Mouse (Mus musculus) liver, adult (tissue): ENCODE data around the gene Prss12.

Source experiments
- GATA4 ChIP-seq: IDR thresholded peaks from 2 replicates; pipeline ENCODE4 v1.6.1; 2014; ENCODE audit warnings: mild to moderate bottlenecking, low read length; ENCODE audit not compliant: insufficient replicate concordance

Prss12 gene

DNA sequence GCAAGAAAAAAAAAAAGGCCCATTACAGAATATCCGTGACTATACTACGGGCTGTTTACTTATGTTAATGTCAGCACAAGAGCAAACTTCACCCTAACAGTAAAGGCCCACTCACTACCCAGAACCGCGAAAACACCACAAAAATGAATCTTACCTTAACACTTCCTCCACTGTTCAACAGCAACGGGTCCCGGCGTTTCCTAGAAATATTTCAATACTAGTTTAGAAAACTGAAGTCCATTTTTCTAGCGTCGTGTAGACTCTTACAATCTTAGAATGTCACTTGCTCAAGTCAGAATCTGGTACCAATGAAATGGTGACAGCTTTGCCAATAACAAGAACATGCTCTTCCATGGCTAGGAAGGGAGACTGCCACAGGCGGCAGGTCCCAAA is 60.9 kb downstream of the Prss12 start:
- no peak for TF ChIP-seq GATA4

DNA sequence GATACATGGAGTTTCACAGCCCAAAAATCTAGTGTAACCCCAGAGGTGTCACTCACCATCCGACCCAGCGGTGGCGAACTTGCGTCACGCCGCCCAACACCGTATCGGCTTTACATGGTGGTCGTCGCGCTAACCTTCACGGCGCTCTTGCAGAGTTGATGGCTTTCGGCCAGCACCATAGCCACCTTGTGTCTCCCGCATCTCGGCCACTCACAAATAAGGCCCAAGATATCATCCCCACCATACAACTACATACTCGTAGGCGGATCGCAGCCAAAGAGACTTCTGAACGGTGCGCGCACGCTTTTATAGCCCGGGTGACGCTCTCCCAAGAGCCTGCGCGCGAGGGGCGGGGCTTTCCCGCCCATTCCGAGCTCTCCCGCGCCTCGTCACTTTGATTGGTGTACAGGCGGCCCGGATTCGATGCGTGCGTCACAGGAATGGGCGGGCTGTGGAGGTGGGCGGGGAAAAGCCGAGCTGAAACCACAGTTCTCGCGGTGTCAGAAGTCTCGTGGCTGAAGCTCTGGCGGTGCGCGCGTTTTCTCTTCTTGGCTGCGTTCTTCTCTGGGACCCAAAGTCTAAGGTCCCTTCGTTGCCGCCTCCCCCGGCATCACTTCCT is 61.5 kb downstream of the Prss12 start:
- TF ChIP-seq GATA4: peak; percentile 22; the same call in 1 of the 2 replicates

DNA sequence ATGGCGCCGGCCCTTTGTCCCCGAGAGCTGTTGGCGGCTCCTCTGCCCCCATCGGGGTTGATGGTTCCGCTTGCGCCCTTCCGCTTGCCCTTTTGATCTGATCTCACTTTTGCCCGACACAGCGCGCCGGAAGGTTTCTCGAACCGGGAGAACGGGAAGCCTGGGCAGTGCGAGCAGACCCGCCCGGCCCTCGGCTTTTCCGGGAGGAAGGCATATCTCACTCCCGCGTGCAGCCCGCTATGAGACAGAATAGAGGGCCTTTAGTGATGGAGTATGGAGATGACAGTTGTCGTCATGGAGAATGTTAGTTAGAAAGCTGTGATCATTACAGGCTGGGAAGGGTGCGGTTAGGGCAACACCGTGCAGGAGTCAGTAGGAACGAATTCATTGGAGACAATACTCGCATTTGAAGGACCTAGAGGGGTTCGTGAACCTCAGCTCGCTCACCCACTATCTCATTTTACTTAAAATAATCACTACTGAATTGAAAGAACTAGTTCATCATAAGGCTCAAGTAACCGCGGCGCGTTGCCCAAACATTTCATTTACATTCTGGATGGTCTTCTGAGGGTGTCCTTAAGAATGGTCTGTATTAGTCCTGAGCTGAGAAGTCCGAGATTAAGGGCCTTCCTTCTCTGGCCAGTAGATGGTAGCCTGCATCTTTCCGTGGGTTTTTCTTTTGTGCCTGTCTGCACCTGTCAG is 62.1 kb downstream of the Prss12 start:
- 0 out of 2 replicates have a peak, but pooled peaks have one; percentile 7 for TF ChIP-seq GATA4

DNA sequence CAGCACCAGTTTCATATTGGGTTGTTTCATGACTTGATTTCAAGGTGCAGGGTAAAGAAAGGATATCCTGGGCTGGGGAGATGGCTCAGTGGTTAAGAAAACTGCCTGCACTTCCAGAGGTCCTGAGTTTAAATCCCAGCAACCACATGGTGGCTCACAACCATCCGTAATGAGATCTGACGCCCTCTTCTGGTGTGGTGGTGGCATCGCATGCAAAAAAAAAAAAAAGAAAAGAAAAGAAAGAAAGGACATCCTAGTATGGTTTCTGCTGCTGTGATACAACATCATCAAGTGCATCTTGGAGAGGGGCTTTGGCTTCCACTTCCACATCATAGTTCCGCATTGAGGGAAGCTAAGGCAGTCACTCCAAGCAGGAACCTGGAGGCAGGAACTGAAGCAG is 65.1 kb downstream of the Prss12 start:
- no peak for TF ChIP-seq GATA4

DNA sequence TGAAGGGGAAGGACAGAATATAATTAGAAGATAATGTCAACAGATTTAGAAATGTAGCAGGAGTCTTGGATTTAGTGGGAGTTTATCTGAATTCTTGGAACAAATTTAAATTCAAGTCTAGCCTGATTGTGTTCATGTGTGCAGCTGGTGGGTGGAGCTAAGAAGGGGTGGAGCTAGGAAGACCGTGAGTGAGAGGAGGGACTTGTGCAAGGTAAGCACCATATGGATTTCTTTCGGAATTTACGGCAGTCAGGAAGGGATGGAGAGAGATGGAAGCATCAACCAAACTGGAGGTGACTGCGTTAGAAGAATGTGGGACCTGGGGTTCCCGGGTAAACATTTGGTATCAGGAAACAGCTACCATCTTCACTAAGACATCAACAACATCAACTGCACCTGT is 68.2 kb downstream of the Prss12 start:
- no peak for TF ChIP-seq GATA4

DNA sequence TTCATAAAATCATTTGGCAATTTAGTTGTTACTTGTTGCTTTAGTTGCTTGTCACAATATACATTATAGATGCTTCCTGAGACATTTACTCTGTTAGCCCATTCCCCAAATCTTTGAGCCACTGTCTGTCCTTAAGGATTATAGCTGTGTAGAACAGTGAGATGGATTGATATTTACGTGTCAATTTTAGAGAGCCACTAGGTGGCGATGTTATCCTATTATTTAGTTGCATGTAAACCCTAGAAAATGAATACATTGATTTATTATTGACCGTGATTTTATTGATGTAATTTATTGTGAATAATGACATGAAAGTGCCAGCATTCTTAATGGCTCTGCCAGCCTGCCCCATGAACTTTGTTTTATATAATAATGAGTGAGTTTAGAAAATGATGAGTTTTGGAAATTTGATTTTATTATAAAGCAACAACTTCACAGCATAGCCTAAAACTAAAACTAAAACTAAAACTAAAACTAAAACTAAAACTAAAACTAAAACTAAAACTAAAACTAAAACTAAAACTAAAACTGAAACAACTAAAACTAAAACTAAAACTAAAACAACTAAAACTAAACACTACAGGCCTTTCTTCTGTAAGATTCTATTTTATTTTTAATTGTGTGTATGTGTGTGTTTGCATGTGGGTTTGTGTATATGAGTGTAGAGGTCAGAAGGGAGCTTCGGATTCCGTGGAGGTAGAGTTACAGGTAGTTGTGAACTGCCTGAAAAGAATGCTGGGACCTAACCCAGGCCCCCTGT is 69.1 kb downstream of the Prss12 start:
- no peak for TF ChIP-seq GATA4

DNA sequence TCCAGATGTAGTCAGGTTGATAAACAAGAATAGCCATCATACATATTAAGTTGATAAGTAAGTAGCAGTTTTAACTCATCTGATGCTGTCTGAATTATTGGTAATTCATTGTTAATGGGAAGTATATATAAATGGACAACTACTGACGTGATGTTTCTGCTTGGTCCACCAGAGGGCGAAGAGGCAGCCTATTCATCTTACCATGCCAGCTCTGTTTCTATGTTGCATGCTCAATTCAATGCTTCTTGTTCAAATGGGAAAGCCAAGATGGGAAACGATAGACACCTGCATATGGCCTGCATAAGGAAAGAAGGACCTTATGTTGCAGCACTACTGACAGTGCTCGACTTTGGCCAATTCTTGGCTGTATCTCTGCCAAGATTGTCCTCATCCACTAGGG is 70.1 kb downstream of the Prss12 start:
- TF ChIP-seq GATA4: no peak

DNA sequence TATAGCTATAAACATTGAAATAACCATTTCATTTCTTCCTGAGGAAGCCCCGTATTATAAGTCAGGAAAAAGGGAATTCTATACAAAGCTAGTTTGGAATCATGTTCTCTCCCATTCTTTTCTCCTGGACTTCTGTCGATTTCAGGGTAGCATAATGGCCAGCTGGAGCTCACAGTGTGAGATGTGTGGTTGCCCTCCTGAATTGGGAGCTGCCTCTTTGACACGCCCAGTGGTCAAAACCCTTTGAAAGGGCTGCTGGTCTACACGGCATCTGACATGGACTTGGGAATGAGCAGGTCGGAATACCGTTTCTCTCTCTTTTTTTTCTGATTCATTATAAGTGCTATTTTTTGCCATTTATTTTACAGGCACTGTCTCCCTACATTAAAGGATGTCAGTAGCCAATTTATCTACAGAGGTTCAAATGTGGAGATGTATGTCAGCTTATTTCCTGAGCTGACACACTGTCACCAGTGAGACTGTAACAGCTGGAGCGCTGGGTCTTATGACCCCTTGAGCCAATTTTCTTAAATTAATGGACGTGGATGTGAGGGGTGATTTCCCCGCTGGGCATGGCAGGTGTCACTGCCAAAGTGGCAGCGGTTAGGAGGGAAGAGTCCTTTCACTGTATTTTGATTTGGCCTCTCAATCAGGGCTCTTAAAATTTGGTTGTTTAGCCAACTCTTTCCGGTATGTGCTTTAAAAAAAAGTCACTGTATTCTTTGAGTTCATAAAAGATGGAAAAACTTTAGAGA is 79.8 kb downstream of the Prss12 start:
- TF ChIP-seq GATA4: no peak

DNA sequence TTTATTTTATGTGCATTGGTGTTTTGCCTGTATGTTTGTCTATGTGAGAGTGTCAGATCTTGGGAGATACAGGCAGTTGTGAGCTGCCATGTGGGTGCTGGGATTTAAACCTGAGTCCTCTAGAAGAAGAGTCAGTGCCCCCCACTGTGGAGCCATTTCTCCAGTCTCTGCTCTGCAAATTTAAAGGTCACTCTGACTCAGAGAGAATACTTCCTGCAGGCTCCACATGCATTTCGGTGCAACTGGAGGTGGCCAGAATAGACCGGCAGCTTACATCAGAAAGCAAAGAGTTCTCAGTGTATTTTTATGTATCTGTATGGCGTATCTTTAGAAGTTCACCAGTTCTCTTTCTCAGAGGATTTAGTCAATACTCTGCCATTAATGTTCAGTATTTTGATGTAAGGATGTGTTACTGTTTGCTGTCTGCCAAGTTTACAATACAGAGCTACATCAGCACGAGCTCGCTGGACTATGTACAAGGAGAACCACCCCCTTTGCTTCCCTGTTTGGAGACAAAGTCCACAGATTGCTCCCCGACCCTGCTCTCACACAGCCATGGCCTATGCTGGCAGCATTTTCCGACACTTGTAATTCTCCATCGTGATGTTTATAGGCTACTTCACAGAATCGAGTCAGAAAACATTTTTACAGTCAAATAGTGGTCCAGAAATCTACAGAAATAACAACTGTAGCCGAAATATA is 81.2 kb downstream of the Prss12 start:
- TF ChIP-seq GATA4: no peak

DNA sequence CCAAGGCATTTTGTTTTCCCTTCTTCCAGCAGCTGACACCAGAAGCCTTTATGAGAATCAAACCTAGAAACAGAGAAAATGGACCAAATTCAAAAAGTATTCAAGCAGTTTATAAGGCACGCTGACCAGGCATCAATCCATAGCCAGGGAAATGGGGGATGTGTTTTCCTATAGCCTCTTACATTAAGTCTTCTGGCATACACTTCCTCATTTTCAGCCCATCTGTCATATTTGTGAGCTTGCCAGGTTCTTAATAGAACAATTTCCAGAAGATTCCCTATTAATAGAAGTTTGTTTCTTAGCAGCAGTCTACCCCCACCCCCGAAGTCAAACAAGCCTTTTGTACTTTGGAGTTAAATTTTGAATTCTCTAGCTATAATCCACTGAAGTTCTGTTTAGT is 84.4 kb downstream of the Prss12 start:
- TF ChIP-seq GATA4: no peak

DNA sequence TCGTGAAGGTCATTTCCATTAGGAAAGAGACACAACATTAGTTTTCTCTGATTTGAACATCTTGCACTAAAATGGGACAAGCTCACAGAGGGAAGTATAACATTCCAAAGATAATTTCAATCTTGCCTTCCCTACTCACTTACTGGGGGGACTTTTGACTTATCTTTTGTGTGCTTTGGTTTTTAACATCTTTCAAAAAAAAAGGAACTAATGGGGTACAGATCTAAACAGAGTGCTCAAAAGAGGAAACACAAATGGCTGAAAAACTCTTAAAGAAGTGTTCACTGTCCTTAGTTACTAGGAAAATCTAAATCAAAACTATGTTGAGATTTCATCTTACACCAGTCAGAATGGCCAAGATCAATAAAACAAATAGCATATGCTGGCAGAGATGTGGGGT is 90.6 kb downstream of the Prss12 start:
- no peak for TF ChIP-seq GATA4

DNA sequence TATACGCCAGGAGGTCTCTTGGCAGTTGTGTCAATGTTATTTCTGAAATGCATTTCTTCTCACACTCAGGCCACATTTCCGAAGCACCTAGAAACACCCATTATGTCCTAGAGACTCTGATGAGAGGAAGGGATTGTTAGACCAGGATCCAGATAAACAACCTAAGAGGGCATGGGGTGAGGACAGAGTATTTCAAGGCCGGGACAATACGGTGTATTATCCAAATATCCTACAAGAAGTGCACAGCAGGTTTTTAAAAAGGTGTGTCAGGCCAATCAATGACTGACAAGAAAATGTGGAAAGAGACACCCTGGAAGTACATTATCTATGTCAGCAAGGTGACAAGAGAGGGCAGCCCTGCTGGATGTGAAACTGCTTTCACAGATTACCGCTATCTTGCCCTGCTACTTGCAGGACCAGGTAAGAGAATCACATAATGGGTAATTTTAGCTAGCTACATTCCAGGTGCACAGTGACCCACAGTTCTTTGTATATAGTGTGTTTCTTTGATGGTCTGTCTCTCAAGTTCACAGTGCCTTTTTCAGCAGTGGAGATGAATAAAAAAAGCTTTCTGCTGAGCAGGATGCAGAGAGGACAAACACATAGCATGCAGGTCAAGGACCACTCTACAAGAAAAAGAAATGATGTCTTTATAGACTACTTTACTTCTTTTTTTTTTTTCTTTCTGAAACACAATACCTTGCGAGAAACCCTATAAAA is 97.0 kb downstream of the Prss12 start:
- TF ChIP-seq GATA4: no peak

DNA sequence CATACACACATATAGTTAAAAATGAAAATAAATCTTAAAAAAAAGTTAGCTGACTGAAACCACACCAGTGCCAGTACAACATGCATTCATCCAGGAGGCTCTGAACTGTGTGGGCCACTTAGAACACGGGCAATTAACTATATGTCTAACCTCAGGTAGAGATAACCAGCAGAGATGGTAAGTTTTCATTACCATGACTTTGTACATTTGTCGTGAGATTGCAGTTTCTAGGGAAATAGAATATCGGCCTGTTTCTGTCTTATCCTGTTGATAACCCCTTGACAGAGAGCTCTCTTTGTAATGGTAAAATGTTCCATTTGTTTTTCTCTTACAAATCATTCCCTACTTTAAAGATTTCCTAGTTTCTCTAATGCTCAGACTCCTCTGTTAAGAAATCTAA is 103.8 kb downstream of the Prss12 start:
- no peak for TF ChIP-seq GATA4

DNA sequence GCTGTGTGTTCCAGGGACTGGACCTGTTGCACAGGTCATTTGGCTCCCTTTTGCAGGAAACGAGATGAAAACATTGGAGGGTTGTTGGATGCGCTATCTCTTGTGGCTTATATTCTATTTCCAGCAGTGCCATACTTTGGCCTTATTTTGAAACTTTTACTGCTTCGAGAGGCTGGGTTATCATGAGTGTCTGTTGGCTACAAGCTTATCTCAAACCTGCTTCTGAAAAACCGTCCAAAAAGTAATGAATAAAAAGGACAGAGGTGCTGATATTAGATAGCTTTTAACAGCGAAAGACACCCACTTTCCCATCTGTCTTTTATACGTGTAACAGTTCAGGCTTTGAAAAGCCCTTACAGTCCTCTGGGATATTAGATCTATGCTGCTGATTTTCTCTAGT is 107.2 kb downstream of the Prss12 start:
- TF ChIP-seq GATA4: no peak

DNA sequence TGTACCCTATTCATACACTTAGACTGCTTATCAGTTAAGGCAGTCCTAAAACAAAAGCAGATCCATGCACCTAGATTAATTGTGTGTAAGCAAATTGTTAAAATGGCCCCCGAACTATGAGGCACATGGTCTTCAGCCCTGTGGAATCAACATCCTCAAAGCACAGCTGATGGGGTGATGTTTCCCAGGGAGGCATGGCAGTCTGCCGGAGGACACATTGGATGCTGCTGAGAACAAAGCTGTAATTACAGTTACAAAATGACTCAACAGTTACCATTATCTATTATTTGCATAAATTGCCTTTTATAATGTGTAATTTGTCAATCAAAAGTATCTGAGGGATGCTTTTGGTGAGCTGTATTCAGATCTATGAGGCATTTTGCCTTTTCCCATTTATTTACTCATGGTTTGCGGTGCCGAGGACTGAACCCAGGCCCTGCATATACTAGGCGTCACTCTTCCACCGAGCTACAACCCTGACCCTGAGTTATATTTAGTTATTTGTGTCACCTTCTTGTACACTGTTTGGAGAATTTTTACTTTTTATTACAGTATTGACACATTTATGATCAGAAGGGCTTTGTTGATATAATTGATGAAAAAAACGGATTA is 108.6 kb downstream of the Prss12 start:
- TF ChIP-seq GATA4: no peak
